Mouse (Mus musculus): ENCODE measurements around the gene Fkbp9. TPM values are rescaled to one million over a fixed set of nuclear protein-coding genes. Genes with fewer than 3 reads are reported as not detected.

Gene Fkbp9
- polyA plus RNA-seq, 1 experiment: 11.8 TPM

DNA sequence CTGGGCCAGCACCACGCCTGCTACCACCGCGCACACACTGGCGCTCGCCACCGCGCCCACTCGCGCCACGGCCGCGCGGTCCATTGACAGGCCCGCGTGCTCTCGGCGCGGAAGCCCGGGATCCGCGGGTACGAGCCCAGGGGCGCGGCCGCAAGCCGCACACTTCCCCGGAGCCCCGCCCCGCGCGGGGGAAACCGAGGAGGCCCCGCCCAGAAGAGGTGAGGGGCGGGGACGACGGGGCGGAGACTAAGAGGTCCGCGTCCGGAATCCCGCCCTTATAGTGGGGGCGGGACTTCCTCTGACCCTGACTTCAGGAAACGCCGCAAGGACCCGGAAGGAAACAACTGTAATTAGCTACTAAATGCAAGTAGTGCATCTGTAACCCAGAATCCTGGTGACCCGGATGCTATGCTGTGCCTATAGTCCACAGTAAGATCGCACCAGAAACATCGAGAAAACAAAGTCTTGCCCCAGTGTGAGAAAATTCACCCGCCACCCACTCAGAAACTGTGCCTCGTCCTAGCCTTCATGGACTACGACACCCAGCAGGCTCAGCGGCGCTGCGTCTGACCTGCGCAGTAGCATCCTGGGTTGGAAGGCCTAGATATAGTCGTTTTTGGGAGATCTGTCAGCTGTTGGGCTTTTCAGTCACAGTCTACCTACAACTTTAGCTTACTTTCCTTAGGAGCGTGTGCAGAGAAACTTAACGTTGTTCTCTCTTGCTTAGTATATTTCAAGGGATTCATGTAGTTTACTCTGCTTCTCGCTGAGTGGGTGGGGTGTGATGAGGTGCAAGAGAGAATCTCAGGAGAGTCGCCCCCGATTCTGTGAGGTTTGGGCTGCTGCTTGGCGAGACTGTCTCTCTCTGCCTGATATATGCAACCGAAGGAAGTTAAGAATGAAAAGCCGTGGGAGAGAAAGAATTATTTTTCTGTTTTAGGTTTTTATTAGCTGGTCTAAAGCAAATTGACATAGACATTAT is 92.2 kb downstream of the Fkbp9 start, which contains the start of the genes Nt5c3 and Vmn1r4:
Nt5c3 (minus strand) TSS at position 207 of the 982 bp plus-strand sequence.
Vmn1r4 (plus strand) TSS at position 290 of the 982 bp plus-strand sequence.
- 2% methylated on average over 63 of the region's 64 CpGs for WGBS

More for the DNA sequence above, 92.2 kb downstream of the Fkbp9 start, which contains the start of the genes Nt5c3 and Vmn1r4:
- peak; percentile 91 for DNase-seq (ENCODE audit: low read depth, low spot score)

Other genes starting within 250 kb of the Fkbp9 start
- 5.8 and 8.8 TPM in 2 replicates for gene Lsm5, start 127.3 kb upstream of the Fkbp9 start, polyA plus RNA-seq (2012; rRNA removed)
- 4.2 and 7.7 TPM in 2 replicates for gene Avl9, start 117.2 kb upstream of the Fkbp9 start, polyA plus RNA-seq (2012; rRNA removed)
- gene Kbtbd2, start 34.2 kb upstream of the Fkbp9 start, polyA plus RNA-seq (2012; rRNA removed): 6.1 and 7.0 TPM in 2 replicates
- gene Nt5c3, start 91.9 kb downstream of the Fkbp9 start, polyA plus RNA-seq (2012; rRNA removed): 10.5 and 13.4 TPM in 2 replicates
- 0.07 TPM in 1 of 2 replicates, not detected in the other for gene Vmn1r4, start 92.0 kb downstream of the Fkbp9 start, polyA plus RNA-seq (2012; rRNA removed)
- gene Vmn1r5, start 138.2 kb downstream of the Fkbp9 start, polyA plus RNA-seq (2012; rRNA removed): not detected in 2 replicates
- not detected in 2 replicates for gene Vmn1r6, start 165.2 kb downstream of the Fkbp9 start, polyA plus RNA-seq (2012; rRNA removed)
- gene Vmn1r7, start 193.3 kb downstream of the Fkbp9 start, polyA plus RNA-seq (2012; rRNA removed): not detected in 2 replicates
- gene Vmn1r8, start 200.2 kb downstream of the Fkbp9 start, polyA plus RNA-seq (2012; rRNA removed): not detected in 2 replicates
- gene Vmn1r9, start 234.7 kb downstream of the Fkbp9 start, polyA plus RNA-seq (2012; rRNA removed): not detected in 2 replicates

Data from large intestine, adult 2 months (tissue).